Mouse (Mus musculus) telencephalon, adult 2 months (tissue): Measurements from ENCODE around the gene Pnpla8.
"Not testable (repeated sequence)": the region's sequence is repeated elsewhere in the genome, so short reads cannot be mapped to it uniquely, and the experiment has no call there.

Experiments
- DNase-seq: peaks from one replicate; pipeline ENCODE4 v3.0.0-alpha.2; 2011; ENCODE audit warnings: low read depth, low spot score

Pnpla8 gene

DNA sequence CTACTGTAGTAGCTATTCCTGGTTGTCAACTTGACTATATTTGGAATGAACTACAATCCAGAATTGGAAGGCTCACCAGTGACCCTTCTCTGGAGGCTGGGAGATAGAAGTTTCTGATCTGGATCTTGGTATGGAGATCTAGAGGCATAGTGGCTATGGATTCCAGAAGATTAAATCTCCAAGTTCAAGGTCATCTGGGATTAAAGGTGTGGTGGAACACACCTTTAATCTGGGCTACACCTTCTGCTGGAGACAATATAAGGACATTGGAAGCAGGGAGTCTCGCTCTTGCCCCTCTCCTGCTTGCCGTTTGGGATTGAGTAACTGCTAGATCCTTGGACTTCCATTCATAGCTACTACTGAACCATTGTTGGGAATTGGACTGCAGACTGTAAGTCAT is at the start of gene Pnpla8:
Gene Pnpla8 (plus strand): TSS at position 301 of the 400 bp plus-strand sequence.
- DNase-seq = not testable (repeated sequence)

DNA sequence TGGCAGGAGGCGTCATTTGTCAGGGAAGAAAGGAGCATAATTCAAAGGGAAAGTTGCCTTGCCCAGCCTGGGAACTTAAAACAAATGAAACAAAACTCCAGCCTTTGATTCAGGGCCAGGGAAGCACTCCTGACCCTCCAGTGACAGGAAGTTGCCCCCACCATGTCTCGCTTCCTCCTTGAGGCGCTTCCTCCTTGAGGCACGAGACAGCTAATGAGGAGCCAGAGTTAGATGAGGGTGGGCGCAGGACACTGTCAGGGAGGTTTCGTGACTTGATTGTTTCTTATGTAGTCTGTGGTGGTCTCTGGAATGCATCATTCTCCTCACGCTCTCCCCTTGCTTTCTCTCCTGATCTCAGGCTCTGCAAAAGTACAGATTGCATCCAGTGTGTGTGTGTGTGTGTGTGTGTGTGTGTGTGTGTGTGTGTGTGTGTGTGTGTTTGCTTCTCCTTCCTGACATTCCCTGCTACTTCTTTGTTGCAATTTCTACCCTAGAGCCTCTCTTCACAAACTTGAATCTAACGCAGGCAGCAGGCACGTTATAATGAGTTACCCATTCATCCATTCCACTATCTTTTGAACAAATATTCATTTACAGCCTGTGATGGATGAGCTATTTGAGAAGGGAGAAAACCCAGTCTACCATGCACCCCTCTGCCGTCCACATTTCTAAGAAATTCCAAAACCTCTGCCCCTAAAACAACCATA is 44.7 kb upstream of the Pnpla8 start:
- no peak for DNase-seq

GRCm38 (mm10) chr12:44177038-44177355 is 44.2 kb upstream of the Pnpla8 start:
- peak; percentile 57 for DNase-seq

- peak; percentile 52 for DNase-seq
These were observed 39.8 kb upstream of the Pnpla8 start for GRCm38 (mm10) chr12:44181081-44181982.

- DNase-seq = no peak
These were observed 23.2 kb upstream of the Pnpla8 start for GRCm38 (mm10) chr12:44197873-44198525.

- peak; percentile 17 for DNase-seq
These were observed 11.9 kb upstream of the Pnpla8 start for GRCm38 (mm10) chr12:44209141-44209823.

- peak; percentile 98 for DNase-seq
These were observed 11.1 kb upstream of the Pnpla8 start, which contains the start of gene Dnajb9 for GRCm38 (mm10) chr12:44209824-44210752. Gene Dnajb9, minus strand, starts transcription at chr12:44210326.

DNA sequence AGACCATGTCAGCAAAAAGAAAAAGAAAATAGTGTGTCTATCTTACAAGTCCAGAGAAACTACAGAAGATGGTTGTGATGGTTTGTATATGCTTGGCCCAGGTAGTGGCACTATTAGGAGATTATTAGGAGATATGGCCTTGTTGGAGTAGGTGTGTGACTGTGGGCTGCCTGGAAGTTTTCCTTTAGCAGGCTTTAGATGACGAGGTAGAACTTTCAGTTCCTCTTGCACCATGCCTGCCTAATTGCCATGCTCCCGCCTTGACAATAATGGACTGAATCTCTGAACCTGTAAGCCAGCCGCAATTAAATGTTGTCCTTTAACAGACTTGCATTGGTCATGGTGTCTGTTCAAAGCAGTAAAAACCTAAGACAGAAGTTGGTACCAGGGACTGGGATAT is 9.6 kb upstream of the Pnpla8 start:
- DNase-seq = no peak

DNA sequence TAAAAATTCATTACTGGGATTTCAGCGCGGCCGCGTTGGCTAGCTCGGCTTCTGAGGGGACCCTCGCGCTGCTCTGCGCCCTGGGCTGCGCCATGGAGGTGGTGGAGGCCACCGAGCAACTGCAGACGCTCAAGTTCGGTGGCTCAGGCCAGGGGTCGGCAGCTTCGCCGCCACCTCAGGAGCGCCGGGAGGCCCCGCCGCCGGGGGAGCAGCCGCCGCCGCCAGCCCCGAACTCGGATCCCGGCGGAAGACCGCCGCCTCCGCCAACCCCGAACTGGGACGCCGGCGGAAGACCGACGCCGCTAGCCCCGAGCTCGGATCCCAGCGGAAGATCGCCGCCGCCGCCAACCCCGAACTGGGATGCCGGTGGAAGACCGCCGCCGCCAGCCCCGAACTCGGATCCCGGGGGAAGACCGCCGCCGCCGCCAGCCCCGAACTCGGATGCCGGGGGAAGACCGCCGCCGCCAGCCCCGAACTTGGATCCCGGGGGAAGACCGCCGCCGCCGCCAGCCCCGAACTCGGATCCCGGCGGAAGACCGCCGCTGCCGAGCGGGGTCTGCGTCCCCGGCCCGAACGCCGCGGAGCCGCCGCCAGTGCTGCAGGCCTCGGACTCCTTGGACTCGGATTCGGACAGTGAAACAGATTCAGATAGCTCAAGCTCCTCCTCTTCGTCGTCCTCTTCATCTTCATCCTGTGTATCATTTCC is 634 bp downstream of the Pnpla8 start:
- DNase-seq = no peak

- no peak for DNase-seq
These were observed 1.9 kb downstream of the Pnpla8 start for GRCm38 (mm10) chr12:44223044-44223443.

DNA sequence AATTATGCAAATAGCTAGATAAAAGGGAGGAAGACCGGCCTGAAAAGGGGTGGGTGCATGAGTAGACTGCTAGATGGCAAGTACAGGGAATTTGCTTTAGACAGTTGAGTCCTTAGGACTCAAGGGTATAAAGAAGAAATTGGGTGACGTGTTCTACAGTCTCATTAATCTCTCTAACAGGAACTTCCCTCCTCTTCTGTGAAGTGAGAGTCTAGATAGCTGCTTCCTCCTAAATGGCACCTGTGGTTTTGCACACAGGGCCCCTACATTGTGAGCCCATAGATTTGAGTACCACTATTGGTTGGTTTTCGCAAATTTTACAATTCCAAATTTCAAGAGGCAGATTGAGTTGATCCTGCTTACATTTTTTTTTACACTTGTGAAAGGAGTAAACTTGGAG is 3.5 kb downstream of the Pnpla8 start:
- DNase-seq = no peak

DNA sequence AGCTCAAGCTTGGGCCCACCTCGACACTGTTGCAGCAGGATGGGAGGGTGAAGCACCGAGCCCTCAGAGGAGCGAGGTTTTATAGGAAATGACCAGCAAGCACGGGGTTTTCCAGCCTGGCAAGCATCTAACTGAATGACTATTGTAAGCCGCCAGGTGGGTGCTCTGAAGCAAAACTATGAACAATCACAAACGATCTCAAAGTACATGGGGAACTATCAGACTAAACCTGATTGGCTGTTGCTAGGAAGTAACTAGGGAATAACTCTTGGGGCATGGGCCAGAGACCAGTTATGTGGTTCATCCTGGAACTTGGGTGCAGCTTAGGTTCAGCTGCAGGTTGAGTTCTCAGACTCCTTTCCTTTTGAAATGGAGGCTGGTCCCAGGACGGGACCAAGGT is 19.9 kb downstream of the Pnpla8 start:
- no peak for DNase-seq

GRCm38 (mm10) chr12:44242407-44242806 is 21.2 kb downstream of the Pnpla8 start:
- no peak for DNase-seq

- no peak for DNase-seq
These were observed 24.6 kb downstream of the Pnpla8 start for GRCm38 (mm10) chr12:44245739-44246138.

- no peak for DNase-seq
These were observed 27.3 kb downstream of the Pnpla8 start for GRCm38 (mm10) chr12:44248309-44248977.

GRCm38 (mm10) chr12:44262612-44263011 is 41.4 kb downstream of the Pnpla8 start:
- DNase-seq = no peak

DNA sequence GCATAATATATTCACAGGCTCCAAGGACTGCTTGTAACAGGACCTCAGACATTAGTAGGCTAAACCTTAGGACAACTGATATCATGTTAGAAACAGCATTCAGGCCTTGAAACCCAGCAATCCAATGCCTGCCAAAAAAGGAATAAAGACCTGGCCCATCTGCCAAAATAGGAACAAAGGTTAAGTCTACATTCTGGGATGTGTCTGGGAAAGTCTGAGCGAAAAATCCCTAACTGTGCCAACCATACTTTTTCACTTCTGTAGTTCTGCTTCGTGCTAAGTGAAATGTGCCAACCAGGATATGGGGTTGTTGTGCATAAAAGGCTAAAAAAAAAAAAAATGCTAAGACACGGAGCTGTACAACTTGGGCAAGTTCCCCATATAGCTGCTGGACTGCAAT is 44.5 kb downstream of the Pnpla8 start:
- DNase-seq = no peak

DNA sequence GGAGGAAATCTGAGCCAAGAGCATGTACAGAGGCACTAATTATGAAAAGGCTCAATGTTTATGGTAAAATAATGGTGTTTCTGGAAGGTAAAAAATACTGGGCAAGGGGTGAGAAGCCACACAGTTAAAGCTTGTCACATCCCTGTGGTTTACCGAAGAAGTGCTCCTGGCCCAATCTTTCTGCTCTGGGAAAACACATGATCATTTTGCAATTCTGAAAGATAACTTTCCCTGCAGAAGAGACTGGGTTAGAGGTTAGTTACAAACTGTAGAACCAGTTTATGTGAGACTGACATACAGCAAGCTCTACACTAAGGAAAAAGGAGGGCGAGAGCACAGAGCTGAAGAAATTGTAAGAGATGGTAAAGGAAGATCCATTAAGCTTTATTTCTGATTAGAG is 46.0 kb downstream of the Pnpla8 start:
- no peak for DNase-seq

GRCm38 (mm10) chr12:44268728-44269302 is 47.6 kb downstream of the Pnpla8 start:
- DNase-seq = peak; percentile 95
